Mouse (Mus musculus): ENCODE results near the gene Tnks1bp1.
A peak's percentile ranks its signal among the peaks of the same experiment; 100 is the strongest.

GRCm38 (mm10) chr2:85022043-85022442 lies 25.8 kb upstream of the Tnks1bp1 start:
- peak; percentile 81 for TF ChIP-seq CTCF (IDR thresholded peaks at IDR 0.05; ENCODE audit: borderline replicate concordance, insufficient read depth, low read length)
- TF ChIP-seq POLR2A (IDR thresholded peaks at IDR 0.05; ENCODE audit: low read depth, low read length) = no peak
